Mouse (Mus musculus) lung, adult 10 weeks (tissue): ENCODE results near the gene Resp18. TPM values are rescaled to one million over a fixed set of nuclear protein-coding genes. Genes with fewer than 3 reads are reported as not detected.

Experiments
- polyA plus RNA-seq: library from polyadenylated mRNA; stranded (reverse); fragments of 350-450 nt; fragmentation: Illumina TruSeq; extraction: RNeasy Lipid Tissue Mini Kit (QIAGEN cat#74804); gene quantifications from one replicate; pipeline ENCODE4 v1.2.3, GENCODE M21; 2014; ENCODE audit warnings: low read depth, low replicate concordance; ENCODE audit not compliant: insufficient read depth

Gene Resp18
- polyA plus RNA-seq = 1.6 TPM

DNA sequence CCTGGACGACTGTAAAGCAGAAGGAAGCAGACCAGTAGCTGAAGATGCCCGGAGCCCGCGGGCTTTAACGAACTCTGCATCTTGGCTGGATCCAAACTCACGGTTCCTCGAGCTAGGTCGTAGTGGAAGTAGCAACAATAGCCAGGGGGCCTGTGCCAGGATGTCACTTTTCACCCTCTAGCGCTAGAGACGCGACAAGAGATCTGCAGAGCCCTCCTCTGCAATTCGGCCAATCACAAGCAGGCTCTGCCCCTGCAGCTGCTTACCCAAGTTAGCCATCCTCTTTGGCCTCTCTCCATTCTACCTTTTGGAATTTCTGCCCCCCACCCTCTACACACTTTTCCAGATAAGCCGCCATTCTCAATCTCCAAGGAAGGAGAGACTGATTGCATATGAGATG, at the start of gene Resp18:
Resp18 (minus strand) TSS at position 188 of the 400 bp plus-strand sequence.

DNA sequence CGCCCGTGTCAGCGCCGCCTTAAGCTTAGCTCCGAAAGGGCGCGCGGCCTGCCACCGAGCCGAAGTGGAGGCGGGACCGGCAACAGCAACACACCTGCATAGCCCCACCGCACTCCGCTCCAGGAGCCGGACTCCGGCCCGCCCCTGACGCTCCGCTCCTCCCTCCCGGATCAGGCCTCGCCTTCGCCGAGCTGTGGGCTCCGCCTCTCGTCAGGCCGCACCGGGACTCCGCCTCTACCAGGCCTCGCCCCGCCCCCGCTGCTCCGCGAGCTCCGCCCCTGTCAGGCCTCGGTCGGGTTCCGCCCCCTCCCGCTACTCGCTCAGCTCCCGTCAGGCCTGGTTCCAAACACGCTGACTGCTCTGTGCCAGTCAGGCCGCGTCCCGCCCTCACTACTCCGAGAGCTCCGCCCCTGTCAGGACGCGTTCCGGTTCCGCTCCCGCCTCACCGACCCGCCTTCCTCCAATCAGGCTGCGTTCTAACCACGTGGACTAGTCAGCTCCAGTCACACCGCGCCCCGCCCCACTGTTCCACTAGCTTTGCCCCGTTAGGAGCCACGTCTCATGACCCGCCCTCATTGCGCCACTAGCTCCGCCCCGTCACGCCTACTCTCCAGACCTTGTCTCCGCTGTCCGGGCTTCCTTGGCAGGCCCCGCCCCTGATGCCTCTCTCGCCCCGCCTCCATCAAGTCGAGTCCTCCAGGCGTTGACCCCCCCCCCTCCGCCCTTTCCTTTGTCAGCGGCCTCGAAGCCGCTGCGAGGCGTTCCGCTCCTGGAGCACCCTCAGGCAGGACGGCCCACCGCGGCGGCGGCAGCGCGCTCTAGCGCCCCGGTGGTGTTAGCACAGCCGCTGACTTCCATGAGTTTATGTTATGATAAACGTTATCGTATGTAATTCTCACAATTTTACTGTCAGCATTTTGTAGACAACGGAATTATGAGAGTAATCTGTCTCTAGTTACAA, 39.3 kb upstream of the Resp18 start, which contains the start of gene Dnpep:
Dnpep (minus strand) TSS at position 750 of the 961 bp plus-strand sequence.

DNA sequence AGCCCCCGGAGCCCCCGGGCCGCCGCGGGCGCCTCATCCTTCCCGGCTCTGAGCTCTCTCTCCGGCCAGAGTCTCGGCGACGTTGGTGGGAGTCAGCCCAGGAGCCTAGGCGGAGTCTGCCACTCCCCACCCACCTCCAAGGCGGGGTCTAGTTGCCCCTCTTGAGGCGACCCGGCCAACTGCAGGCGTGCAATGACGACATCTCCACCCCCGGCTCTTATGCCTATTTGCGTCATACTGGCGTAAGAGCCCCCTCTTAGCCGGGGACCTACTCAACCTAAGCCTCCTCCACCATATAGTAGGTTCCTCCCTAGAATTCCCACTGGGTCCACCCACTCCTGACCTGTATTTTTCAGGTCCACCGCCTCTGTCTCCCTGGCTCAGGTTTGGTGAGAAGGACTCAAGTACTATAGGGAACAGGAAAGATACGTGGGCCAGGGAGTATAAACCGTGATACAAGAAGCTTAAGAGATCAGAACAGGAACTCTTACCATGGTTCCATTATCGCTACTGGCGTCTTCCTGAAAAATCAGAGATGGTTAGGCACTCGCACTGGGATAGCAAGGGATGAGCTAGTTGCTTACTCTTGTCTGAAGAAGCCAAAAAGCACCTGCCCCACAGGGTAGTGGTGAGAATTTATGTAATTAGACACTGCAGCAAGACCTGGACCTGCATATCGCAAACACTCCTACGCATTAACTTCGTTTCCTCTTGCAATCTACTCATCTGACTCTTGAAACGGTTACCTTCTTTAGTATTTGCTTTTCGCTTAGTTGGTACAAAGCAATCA, 13.9 kb downstream of the Resp18 start, which contains the start of gene Ptprn:
Ptprn (minus strand) TSS at position 412 of the 790 bp plus-strand sequence.

DNA sequence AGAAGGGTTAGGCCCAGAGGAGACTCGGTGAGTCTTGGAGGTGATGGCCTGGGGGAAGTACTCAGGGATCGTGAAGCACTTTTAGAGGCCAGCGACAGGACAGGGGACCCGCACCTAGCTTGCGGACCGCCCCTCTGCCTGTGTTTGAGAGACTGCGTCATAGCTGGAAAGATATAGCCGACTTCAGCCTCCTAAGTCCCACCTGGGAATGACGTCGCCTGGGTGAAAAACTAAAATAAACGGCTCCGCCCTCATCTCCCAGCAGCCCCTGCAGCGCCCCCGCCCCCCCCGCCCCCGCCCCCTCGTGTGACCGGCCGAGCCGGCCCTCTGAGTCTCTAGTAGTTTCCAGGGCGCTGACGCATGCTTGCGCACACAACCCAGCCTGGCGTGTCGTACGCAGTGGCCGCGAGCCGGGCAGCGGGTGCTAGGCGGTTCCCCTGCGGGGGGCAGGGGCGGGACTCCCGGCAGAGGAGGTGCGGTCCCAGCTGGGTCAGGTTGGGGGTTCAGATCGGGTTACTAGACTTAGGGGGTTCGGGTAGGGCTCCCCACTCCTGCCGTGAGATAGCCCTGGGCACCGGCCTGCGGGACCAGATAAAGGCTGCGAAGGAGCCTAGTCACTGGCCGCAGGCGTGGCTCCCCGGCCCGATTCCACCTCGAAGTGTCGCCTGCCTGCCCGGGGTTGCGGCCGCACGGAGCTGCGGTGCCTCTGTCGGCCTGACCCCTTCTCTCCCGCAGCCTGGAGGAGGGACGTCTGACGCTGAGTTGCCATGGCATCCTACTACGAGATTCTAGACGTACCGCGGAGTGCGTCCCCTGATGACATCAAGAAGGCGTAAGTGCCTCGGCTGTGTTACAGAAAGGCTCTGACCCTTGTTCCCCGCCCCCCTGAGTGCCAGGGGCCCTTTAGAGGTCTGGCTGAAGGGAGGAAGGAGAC, 41.8 kb downstream of the Resp18 start, which contains the start of gene Dnajb2:
Dnajb2 (plus strand) TSS at position 290 of the 934 bp plus-strand sequence.

DNA sequence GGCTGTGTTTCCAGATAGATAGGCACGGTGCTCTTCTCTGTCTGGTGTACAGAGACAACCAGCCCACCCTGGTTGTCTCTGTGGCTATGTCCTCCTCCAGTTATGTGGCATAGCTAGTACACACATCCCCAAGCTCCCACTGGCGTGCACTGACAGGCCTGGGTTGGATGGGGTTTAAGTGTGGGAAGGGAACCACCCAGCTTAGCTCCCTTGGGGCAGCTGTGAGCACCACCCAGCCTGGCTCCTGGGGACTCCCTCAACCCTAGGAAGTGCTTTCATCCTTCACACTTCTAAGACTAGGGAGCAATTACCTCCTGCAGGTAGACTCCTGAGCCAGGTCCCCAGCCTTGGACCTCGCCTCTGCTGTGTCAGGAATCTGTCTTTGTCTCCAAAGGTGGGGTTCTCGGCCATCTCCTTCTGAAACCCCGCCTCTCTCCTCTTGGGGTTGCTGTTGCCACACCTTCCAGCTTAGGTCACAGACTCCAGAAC, 46.5 kb downstream of the Resp18 start, which contains the start of gene A630095N17Rik:
A630095N17Rik (minus strand) TSS at position 439 of the 489 bp plus-strand sequence.

Other genes with a start within 250 kb of the Resp18 start
- gene Nhej1, start 153.2 kb downstream of the Resp18 start, polyA plus RNA-seq = 3.9 TPM
- 0.54 TPM for gene Slc23a3, start 144.5 kb downstream of the Resp18 start, polyA plus RNA-seq
- 42.7 TPM for gene Cnppd1, start 135.7 kb downstream of the Resp18 start, polyA plus RNA-seq
- 54.4 TPM for gene Retreg2, start 135.6 kb downstream of the Resp18 start, polyA plus RNA-seq
- gene Zfand2b, start 109.8 kb downstream of the Resp18 start, polyA plus RNA-seq = 34.3 TPM
- 11.2 TPM for gene Abcb6, start 98.0 kb downstream of the Resp18 start, polyA plus RNA-seq
- 9.2 TPM for gene Ankzf1, start 86.3 kb downstream of the Resp18 start, polyA plus RNA-seq
- 12.2 TPM for gene Atg9a, start 86.2 kb downstream of the Resp18 start, polyA plus RNA-seq
- gene Glb1l, start 67.6 kb downstream of the Resp18 start, polyA plus RNA-seq = 4.8 TPM
- 62.4 TPM for gene Stk16, start 67.6 kb downstream of the Resp18 start, polyA plus RNA-seq
- gene Tuba4a, start 58.5 kb downstream of the Resp18 start, polyA plus RNA-seq = 60.2 TPM
- gene A630095N17Rik, start 46.3 kb downstream of the Resp18 start, polyA plus RNA-seq = not detected
- 51.1 TPM for gene Dnajb2, start 42.0 kb downstream of the Resp18 start, polyA plus RNA-seq
- 1.7 TPM for gene Ptprn, start 13.9 kb downstream of the Resp18 start, polyA plus RNA-seq
- gene Dnpep, start 39.6 kb upstream of the Resp18 start, polyA plus RNA-seq = 53.8 TPM
- 92.4 TPM for gene Des, start 81.9 kb upstream of the Resp18 start, polyA plus RNA-seq
- 8.0 TPM for gene Speg, start 96.9 kb upstream of the Resp18 start, polyA plus RNA-seq
- gene Gmppa, start 157.5 kb upstream of the Resp18 start, polyA plus RNA-seq = 38.9 TPM
- not detected for gene Asic4, start 172.0 kb upstream of the Resp18 start, polyA plus RNA-seq
- 27.7 TPM for gene Chpf, start 200.9 kb upstream of the Resp18 start, polyA plus RNA-seq
- gene Tmem198, start 201.1 kb upstream of the Resp18 start, polyA plus RNA-seq = 1.1 TPM
- gene Obsl1, start 228.0 kb upstream of the Resp18 start, polyA plus RNA-seq = 5.3 TPM
- gene Inha, start 228.7 kb upstream of the Resp18 start, polyA plus RNA-seq = 0.74 TPM
- gene Stk11ip, start 243.1 kb upstream of the Resp18 start, polyA plus RNA-seq = 8.1 TPM